Mouse (Mus musculus) spleen, adult 2 months (tissue): Measurements from ENCODE around the gene Ncoa3. TPM values are rescaled to one million over a fixed set of nuclear protein-coding genes. Genes with fewer than 3 reads are reported as not detected.

Source experiments
- DNase-seq, 2 experiments: peaks; one replicate each; pipeline versions ENCODE4 v3.0.0 to v3.0.0-alpha.2; 2012 to 2021; ENCODE audit warnings: low spot score in 2 of 2, low read depth in 1 of 2
- H3K27ac ChIP-seq: fragments of 200-500 bp; 2 replicates; pipeline ENCODE4 v1.5.1; 2012; ENCODE audit warnings: low read length, inconsistent platforms; ENCODE audit not compliant: insufficient read depth
- H3K27me3 ChIP-seq: fragments of 200-500 bp; 2 replicates; pipeline ENCODE4 v1.6.1; 2012; ENCODE audit warnings: mild to moderate bottlenecking, moderate library complexity, low read length, inconsistent platforms; ENCODE audit not compliant: control insufficient read depth, insufficient read depth
- H3K36me3 ChIP-seq: fragments of 200-500 bp; 2 replicates; pipeline ENCODE4 v1.6.1; 2012; ENCODE audit warnings: mild to moderate bottlenecking, low read length, inconsistent platforms; ENCODE audit not compliant: control insufficient read depth, insufficient read depth
- H3K4me1 ChIP-seq: fragments of 200-500 bp; 2 replicates; pipeline ENCODE4 v1.6.1; 2011; ENCODE audit warnings: inconsistent platforms; ENCODE audit not compliant: control insufficient read depth, insufficient read depth, insufficient read length
- H3K4me3 ChIP-seq: fragments of 200-500 bp; 2 replicates; pipeline ENCODE4 v1.5.1; 2011; ENCODE audit warnings: mild to moderate bottlenecking, inconsistent platforms; ENCODE audit not compliant: insufficient read depth, insufficient read length; ENCODE audit errors: extremely low read depth
- CTCF ChIP-seq: fragments of 200-500 bp; IDR thresholded peaks from 2 replicates; pipeline ENCODE4 v1.5.1; 2011; ENCODE audit warnings: mild to moderate bottlenecking, inconsistent platforms; ENCODE audit not compliant: insufficient read depth, insufficient read length, insufficient replicate concordance; ENCODE audit errors: extremely low read depth
- POLR2A ChIP-seq: fragments of 200-500 bp; IDR thresholded peaks from 2 replicates; pipeline ENCODE4 v1.6.1; 2011; ENCODE audit warnings: low read depth, low read length, inconsistent platforms
- WGBS: fragments of 180-500 bp; shearing (Covaris S2); methylation state at CpG from one replicate; pipeline ENCODE4 v1.1.7; 2018; 5-methylcytosine and 5-hydroxymethylcytosine counted together
- polyA plus RNA-seq: library from polyadenylated mRNA; depleted of rRNA; stranded (reverse); fragments of >200 nt; gene quantifications from 2 replicates; pipeline ENCODE4 v1.2.3, GENCODE M21; 2012

Ncoa3 gene
- polyA plus RNA-seq, 1 experiment = 48.4 TPM

GRCm38 (mm10) chr2:166079231-166079630 lies 86.8 kb downstream of the Ncoa3 start:
- Histone ChIP-seq H3K27me3 (no peaks in the 10 kb centered on the region), H3K27ac (no peak overlapping the region), H3K4me3 (no peak overlapping the region), H3K36me3 (no peaks in the 10 kb centered on the region), H3K4me1 (no peaks in the 10 kb centered on the region)
- no peak for DNase-seq
- TF ChIP-seq POLR2A (no peak), CTCF (no peak)
- WGBS = 52% methylated on average over 14 of the region's 14 CpGs

- DNase-seq = no peak
- H3K27ac ChIP-seq = no peak overlapping the region
- 53% methylated on average over 17 of the region's 17 CpGs for WGBS
- no peak overlapping the region for H3K4me3 ChIP-seq
- no peaks in the 10 kb centered on the region for H3K27me3 ChIP-seq
- TF ChIP-seq CTCF = no peak
- TF ChIP-seq POLR2A = no peak
- H3K4me1 ChIP-seq = no peaks in the 10 kb centered on the region
- H3K36me3 ChIP-seq = no peaks in the 10 kb centered on the region
Measured at GRCm38 (mm10) chr2:166079961-166080885, 87.8 kb downstream of the Ncoa3 start.

GRCm38 (mm10) chr2:166080967-166081750 lies 88.7 kb downstream of the Ncoa3 start:
- no peak overlapping the region for H3K4me3 ChIP-seq
- no peak for DNase-seq
- TF ChIP-seq CTCF (no peak), POLR2A (no peak)
- H3K4me1 ChIP-seq = no peaks in the 10 kb centered on the region
- H3K27me3 ChIP-seq = no peaks in the 10 kb centered on the region
- 88% methylated on average over 21 of the region's 21 CpGs for whole genome bisulfite sequencing
- H3K36me3 ChIP-seq = no peaks in the 10 kb centered on the region
- no peak overlapping the region for H3K27ac ChIP-seq

- no peak overlapping the region for H3K4me3 ChIP-seq
- TF ChIP-seq POLR2A = no peak
- TF ChIP-seq CTCF = peak; percentile 85; the same call in 1 of the 2 replicates
- H3K27me3 ChIP-seq = no peaks in the 10 kb centered on the region
- WGBS = 65% methylated on average over 5 of the region's 5 CpGs
- H3K4me1 ChIP-seq = no peaks in the 10 kb centered on the region
- no peaks in the 10 kb centered on the region for H3K36me3 ChIP-seq
- peak; percentile 33 to 69 for DNase-seq
- no peak overlapping the region for H3K27ac ChIP-seq
Measured at GRCm38 (mm10) chr2:166082193-166082592, 89.8 kb downstream of the Ncoa3 start.

GRCm38 (mm10) chr2:166082661-166083060 lies 90.2 kb downstream of the Ncoa3 start:
- Histone ChIP-seq H3K27me3 (no peaks in the 10 kb centered on the region), H3K4me1 (no peaks in the 10 kb centered on the region), H3K27ac (no peak overlapping the region), H3K36me3 (no peaks in the 10 kb centered on the region), H3K4me3 (no peak overlapping the region)
- 86% methylated on average over 10 of the region's 10 CpGs for WGBS
- no peak for TF ChIP-seq POLR2A
- no peak for TF ChIP-seq CTCF
- no peak for DNase-seq

- WGBS = 51% methylated on average over 9 of the region's 9 CpGs
- no peaks in the 10 kb centered on the region for H3K27me3 ChIP-seq
- TF ChIP-seq POLR2A (no peak), CTCF (no peak)
- no peak overlapping the region for H3K27ac ChIP-seq
- H3K4me1 ChIP-seq = no peaks in the 10 kb centered on the region
- no peak for DNase-seq
- H3K36me3 ChIP-seq = no peaks in the 10 kb centered on the region
- H3K4me3 ChIP-seq = no peak overlapping the region
Measured at GRCm38 (mm10) chr2:166083542-166084031, 91.2 kb downstream of the Ncoa3 start.
